Mouse (Mus musculus): ENCODE data around the gene S1pr4. TPM values are rescaled to one million over a fixed set of nuclear protein-coding genes. Genes with fewer than 3 reads are reported as not detected.

S1pr4 gene
- polyA plus RNA-seq, 1 experiment from 2014 or later, result 1.0 TPM

- no peaks in the 10 kb centered on the region for H3K36me3 ChIP-seq (ENCODE audit: control insufficient read depth, insufficient read depth, low read length)
- no peaks in the 10 kb centered on the region for H3K27me3 ChIP-seq (ENCODE audit: control insufficient read depth, insufficient read depth, low read length)
- ATAC-seq (ENCODE audit: low FRiP score, low TSS enrichment) (peak; percentile 51; the same call in 1 of the 2 replicates), DNase-seq (ENCODE audit: low spot score) (peak; percentile 90)
- H3K9ac ChIP-seq (ENCODE audit: low read length), result 0 out of 2 replicates have a peak overlapping the region, but pooled peaks have one; percentile 18
- peak overlapping the region; percentile 30 for H3K4me3 ChIP-seq (ENCODE audit: low read depth, low read length)
- H3K9me3 ChIP-seq (ENCODE audit: control insufficient read depth, low read length), result no peaks in the 10 kb centered on the region
- H3K4me2 ChIP-seq (replicated peaks; ENCODE audit: low read depth), result peak overlapping the region; percentile 53
- H3K27ac ChIP-seq (replicated peaks), result no peak overlapping the region
- WGBS, result 11% methylated on average over 36 of the region's 36 CpGs
- TF ChIP-seq CTCF (IDR thresholded peaks at IDR 0.05; ENCODE audit: low read depth) (peak; percentile 99), EP300 (optimal IDR thresholded peaks at IDR 0.05) (no peak)
- no peaks in the 10 kb centered on the region for H3K4me1 ChIP-seq (replicated peaks; ENCODE audit: control insufficient read depth, insufficient read depth)
These were observed 2.7 kb upstream of the S1pr4 start for GRCm38 (mm10) chr10:81502658-81503057.

GRCm38 (mm10) chr10:81501863-81502262 is 1.9 kb upstream of the S1pr4 start:
- Histone ChIP-seq H3K9ac (ENCODE audit: low read length) (no peak overlapping the region), H3K27me3 (ENCODE audit: control insufficient read depth, insufficient read depth, low read length) (no peaks in the 10 kb centered on the region), H3K4me2 (replicated peaks; ENCODE audit: low read depth) (no peak overlapping the region), H3K4me3 (ENCODE audit: low read depth, low read length) (no peak overlapping the region), H3K4me1 (replicated peaks; ENCODE audit: control insufficient read depth, insufficient read depth) (no peaks in the 10 kb centered on the region), H3K36me3 (ENCODE audit: control insufficient read depth, insufficient read depth, low read length) (no peaks in the 10 kb centered on the region), H3K9me3 (ENCODE audit: control insufficient read depth, low read length) (no peaks in the 10 kb centered on the region), H3K27ac (replicated peaks) (no peak overlapping the region)
- no peak for DNase-seq (ENCODE audit: low spot score)
- ATAC-seq (ENCODE audit: low FRiP score, low TSS enrichment), result no peak
- TF ChIP-seq EP300 (optimal IDR thresholded peaks at IDR 0.05) (no peak), CTCF (IDR thresholded peaks at IDR 0.05; ENCODE audit: low read depth) (no peak)
- 79% methylated on average over 5 of the region's 5 CpGs for whole genome bisulfite sequencing

GRCm38 (mm10) chr10:81499250-81499901 is 556 bp downstream of the S1pr4 start:
- ATAC-seq (ENCODE audit: low FRiP score, low TSS enrichment), result no peak
- H3K4me3 ChIP-seq (ENCODE audit: low read depth, low read length), result no peak overlapping the region
- WGBS, result 66% methylated on average over 23 of the region's 23 CpGs

GRCm38 (mm10) chr10:81498316-81499249 is 1.3 kb downstream of the S1pr4 start:
- TF ChIP-seq EP300 (optimal IDR thresholded peaks at IDR 0.05) (no peak), CTCF (IDR thresholded peaks at IDR 0.05; ENCODE audit: low read depth) (no peak; the same call in 1 of the 2 replicates)

More at GRCm38 (mm10) chr10:81499250-81499901, 556 bp downstream of the S1pr4 start:
- Histone ChIP-seq H3K36me3 (ENCODE audit: control insufficient read depth, insufficient read depth, low read length) (no peaks in the 10 kb centered on the region), H3K27me3 (ENCODE audit: control insufficient read depth, insufficient read depth, low read length) (no peaks in the 10 kb centered on the region), H3K9ac (ENCODE audit: low read length) (no peak overlapping the region), H3K4me2 (replicated peaks; ENCODE audit: low read depth) (no peak overlapping the region), H3K4me1 (replicated peaks; ENCODE audit: control insufficient read depth, insufficient read depth) (peaks cover 3% of the 10 kb centered on the region; the same call in 1 of the 2 replicates), H3K9me3 (ENCODE audit: control insufficient read depth, low read length) (no peaks in the 10 kb centered on the region), H3K27ac (replicated peaks) (no peak overlapping the region; the same call in 1 of the 2 replicates)
- no peak for DNase-seq (ENCODE audit: low spot score)
- TF ChIP-seq EP300 (optimal IDR thresholded peaks at IDR 0.05), result no peak
- TF ChIP-seq CTCF (IDR thresholded peaks at IDR 0.05; ENCODE audit: low read depth), result no peak

GRCm38 (mm10) chr10:81497401-81498270 is 2.3 kb downstream of the S1pr4 start:
- peaks cover 1% of the 10 kb centered on the region; the same call in 1 of the 2 replicates for H3K36me3 ChIP-seq (ENCODE audit: control insufficient read depth, insufficient read depth, low read length)
- no peak overlapping the region for H3K27ac ChIP-seq (replicated peaks)
- 78% methylated on average over 17 of the region's 17 CpGs for WGBS
- H3K27me3 ChIP-seq (ENCODE audit: control insufficient read depth, insufficient read depth, low read length), result no peaks in the 10 kb centered on the region
- no peak for DNase-seq (ENCODE audit: low spot score)
- no peak for ATAC-seq (ENCODE audit: low FRiP score, low TSS enrichment)
- H3K9ac ChIP-seq (ENCODE audit: low read length), result no peak overlapping the region
- no peak overlapping the region for H3K4me2 ChIP-seq (replicated peaks; ENCODE audit: low read depth)
- H3K4me3 ChIP-seq (ENCODE audit: low read depth, low read length), result no peak overlapping the region
- no peak for TF ChIP-seq CTCF (IDR thresholded peaks at IDR 0.05; ENCODE audit: low read depth)
- no peak for TF ChIP-seq EP300 (optimal IDR thresholded peaks at IDR 0.05)
- H3K4me1 ChIP-seq (replicated peaks; ENCODE audit: control insufficient read depth, insufficient read depth), result peaks cover 3% of the 10 kb centered on the region; the same call in 1 of the 2 replicates
- H3K9me3 ChIP-seq (ENCODE audit: control insufficient read depth, low read length), result no peaks in the 10 kb centered on the region

More at GRCm38 (mm10) chr10:81498316-81499249, 1.3 kb downstream of the S1pr4 start:
- WGBS, result 82% methylated on average over 38 of the region's 38 CpGs
- Histone ChIP-seq H3K27me3 (ENCODE audit: control insufficient read depth, insufficient read depth, low read length) (no peaks in the 10 kb centered on the region), H3K4me2 (replicated peaks; ENCODE audit: low read depth) (no peak overlapping the region), H3K9ac (ENCODE audit: low read length) (no peak overlapping the region), H3K9me3 (ENCODE audit: control insufficient read depth, low read length) (no peaks in the 10 kb centered on the region), H3K36me3 (ENCODE audit: control insufficient read depth, insufficient read depth, low read length) (no peaks in the 10 kb centered on the region), H3K4me1 (replicated peaks; ENCODE audit: control insufficient read depth, insufficient read depth) (peaks cover 3% of the 10 kb centered on the region; the same call in 1 of the 2 replicates), H3K27ac (replicated peaks) (no peak overlapping the region), H3K4me3 (ENCODE audit: low read depth, low read length) (no peak overlapping the region)
- DNase-seq (ENCODE audit: low spot score) (no peak), ATAC-seq (ENCODE audit: low FRiP score, low TSS enrichment) (no peak)
